Mouse (Mus musculus) mouse embryonic stem cell (cell line): ENCODE data around the gene Slc30a7.

Experiments used
- in situ Hi-C, 2 experiments: fragments of 300-500 bp; cut with MboI; formaldehyde crosslinking; loops; 1 replicate in 1 of 2; 3 replicates in 1 of 2; pipeline ENCODE4 v1.14.3; 2019 to 2020; ENCODE audit warnings: low sequenced_read_pairs in 2 of 2, low pct_unique_long_range_greater_than_20kb in 1 of 2, mixed read lengths in 1 of 2; ENCODE audit not compliant: unreplicated experiment in 1 of 2

The Slc30a7 gene

GRCm38 (mm10) chr3:116006284-116006977 is 775 bp downstream of the Slc30a7 start:
- in situ Hi-C loops = no loop called here

GRCm38 (mm10) chr3:115996929-115997328 is 10.3 kb downstream of the Slc30a7 start:
- in situ Hi-C loops = no loop called here

GRCm38 (mm10) chr3:115993025-115993424 is 14.2 kb downstream of the Slc30a7 start:
- in situ Hi-C loops = no loop called here

GRCm38 (mm10) chr3:115992588-115992987 is 14.6 kb downstream of the Slc30a7 start:
- in situ Hi-C loops = no loop called here

GRCm38 (mm10) chr3:115992103-115992502 is 15.1 kb downstream of the Slc30a7 start:
- in situ Hi-C loops = no loop called here

GRCm38 (mm10) chr3:115985183-115985892 is 21.9 kb downstream of the Slc30a7 start:
- in situ Hi-C loops = no loop called here

DNA sequence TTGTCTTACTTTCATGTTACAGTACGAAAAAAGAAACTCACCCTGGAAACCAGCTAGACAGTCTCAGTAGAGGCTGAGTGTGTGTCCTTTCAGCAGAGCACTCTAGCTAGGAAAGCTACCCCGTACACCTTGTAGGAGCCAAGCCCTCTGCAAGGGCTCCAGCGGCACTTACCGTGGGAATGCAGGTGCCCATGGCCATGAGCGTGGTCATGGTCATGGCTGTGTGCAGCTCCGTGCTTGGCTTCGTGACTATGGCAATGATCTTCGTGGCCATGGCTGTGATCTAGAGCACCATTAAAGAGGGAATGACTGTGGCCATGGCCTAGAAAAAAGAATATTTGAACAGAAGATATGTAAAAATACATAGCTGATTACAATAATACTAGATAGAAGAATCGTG is 22.6 kb downstream of the Slc30a7 start:
- in situ Hi-C loops = no loop called here

DNA sequence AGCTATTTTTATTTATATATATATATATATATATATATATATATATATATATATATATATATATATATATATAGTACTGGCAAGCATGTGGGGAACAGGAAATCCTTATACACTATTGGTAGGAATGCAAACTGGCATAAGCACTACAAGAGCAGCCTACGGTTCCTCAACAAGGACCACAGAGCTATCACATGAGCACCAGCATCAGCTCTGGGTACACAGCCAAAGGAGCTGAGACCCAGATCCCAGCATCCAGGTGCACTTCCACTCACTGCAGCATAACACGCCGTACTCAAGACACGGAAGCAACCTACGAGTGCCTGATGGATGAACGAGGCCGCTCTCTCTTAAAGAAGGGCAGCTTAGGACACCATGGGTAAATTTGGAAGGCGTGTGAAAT is 24.0 kb downstream of the Slc30a7 start:
- in situ Hi-C loops = no loop called here

- in situ Hi-C loops = no loop called here
Measured at GRCm38 (mm10) chr3:115979000-115979399, 28.2 kb downstream of the Slc30a7 start.

- in situ Hi-C loops = no loop called here
Measured at GRCm38 (mm10) chr3:115974995-115975394, 32.2 kb downstream of the Slc30a7 start.

DNA sequence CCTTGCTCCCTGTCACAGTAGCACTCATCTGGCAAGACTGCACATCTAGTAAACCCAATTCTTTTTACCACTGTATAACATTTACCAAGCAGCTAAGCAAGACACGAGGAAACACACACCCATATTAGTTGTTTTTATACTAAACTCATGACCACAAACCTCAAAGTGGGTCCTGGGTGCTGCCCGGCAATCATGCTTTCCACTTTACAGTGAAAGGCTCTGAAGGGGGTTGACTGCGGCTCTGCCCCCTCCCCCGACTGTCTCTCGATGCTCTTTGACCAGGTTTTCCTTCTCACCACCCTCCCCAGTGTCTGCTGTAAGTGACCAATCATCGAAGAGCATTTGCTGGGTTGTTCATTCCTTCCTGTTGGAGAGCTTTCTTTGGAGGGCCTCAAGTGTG is 33.0 kb downstream of the Slc30a7 start:
- in situ Hi-C loops = no loop called here

GRCm38 (mm10) chr3:115971891-115972646 is 35.1 kb downstream of the Slc30a7 start:
- in situ Hi-C loops = no loop called here

GRCm38 (mm10) chr3:115971045-115971785 is 36.0 kb downstream of the Slc30a7 start:
- in situ Hi-C loops = no loop called here

DNA sequence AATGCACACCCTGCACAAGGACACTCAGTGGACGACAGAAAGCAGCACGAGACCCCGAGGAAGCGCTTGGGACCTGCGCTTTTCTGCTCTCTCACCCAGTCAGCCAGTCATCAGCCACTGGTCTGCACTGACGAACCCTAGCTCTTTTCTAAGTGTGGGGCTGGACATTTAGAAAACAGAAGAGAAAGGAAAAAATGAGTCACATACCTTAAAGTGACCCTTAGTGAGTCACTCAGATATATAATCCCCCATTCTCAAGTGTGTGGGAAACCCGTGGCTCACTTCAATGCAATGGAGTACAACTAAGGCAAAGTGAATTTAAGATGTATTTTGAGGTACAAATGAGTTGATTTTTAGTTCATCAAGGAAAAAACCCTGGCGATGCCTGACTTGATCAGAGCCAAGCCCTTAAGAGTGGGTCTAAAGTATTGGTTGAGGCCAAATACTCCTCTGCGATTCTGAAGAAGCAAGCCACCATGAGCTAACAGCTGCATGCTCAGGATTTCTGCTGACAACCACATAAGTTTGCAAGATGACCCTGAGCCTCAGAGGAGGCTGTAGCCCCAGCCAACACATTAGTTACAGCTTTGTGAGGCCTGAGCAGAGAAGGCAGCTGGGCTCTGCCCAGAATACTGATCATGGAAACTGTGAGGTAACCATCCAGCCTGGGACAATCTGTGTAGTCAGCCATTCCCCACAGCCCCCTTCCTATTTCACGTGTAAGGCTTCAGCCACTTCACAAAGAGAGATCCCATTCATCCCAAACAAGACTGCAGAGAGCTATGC is 38.3 kb downstream of the Slc30a7 start:
- in situ Hi-C loops = no loop called here

DNA sequence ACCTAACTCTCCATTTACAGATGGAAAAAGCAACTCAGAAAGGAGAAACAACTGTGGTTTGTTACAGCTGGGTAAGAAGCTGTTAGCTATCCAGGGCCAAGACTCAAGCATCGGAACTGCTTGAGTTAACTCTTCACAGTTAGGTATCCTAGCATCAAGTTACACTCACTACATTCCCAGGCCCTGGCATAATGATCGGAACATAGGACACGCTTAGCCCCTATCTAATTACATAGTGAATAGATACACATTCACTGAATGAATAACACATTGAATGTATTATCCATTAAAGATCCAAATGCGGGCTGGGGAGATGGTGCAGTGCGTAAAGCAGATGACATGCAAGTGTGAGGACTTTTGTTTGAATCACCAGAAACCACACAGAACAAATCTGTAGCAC is 43.1 kb downstream of the Slc30a7 start:
- in situ Hi-C loops = no loop called here

- in situ Hi-C loops = no loop called here
Measured at GRCm38 (mm10) chr3:115963597-115963996, 43.6 kb downstream of the Slc30a7 start.

DNA sequence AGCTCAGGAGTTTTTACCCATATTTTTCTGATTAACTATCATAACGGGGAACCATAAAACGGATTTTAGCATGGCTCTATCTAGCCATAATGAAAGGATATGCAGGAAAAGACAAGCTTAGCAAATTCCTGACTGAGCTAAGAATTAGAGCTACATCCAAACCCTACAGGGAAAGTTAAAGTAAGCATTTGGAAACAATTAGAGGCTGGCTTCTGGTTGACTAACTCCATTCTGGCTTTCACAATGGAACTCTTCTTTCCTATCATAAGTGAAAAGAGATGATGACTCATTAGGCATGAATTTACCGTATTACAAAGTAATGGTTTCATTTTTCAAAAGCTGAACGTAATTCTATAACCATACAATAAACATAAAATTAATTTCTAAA is 45.2 kb downstream of the Slc30a7 start:
- in situ Hi-C loops = no loop called here

- in situ Hi-C loops = no loop called here
Measured at GRCm38 (mm10) chr3:115961311-115962027, 45.7 kb downstream of the Slc30a7 start.
